Mouse (Mus musculus): Measurements from ENCODE around the gene BC030499.
"Not testable (repeated sequence)": the region's sequence is repeated elsewhere in the genome, so short reads cannot be mapped to it uniquely, and the experiment has no call there.

The BC030499 gene

GRCm38 (mm10) chr11:78290654-78291053 lies at the start of gene BC030499:
Gene BC030499 (plus strand): TSS chr11:78290841.
- DNase-seq, result no peak

DNA sequence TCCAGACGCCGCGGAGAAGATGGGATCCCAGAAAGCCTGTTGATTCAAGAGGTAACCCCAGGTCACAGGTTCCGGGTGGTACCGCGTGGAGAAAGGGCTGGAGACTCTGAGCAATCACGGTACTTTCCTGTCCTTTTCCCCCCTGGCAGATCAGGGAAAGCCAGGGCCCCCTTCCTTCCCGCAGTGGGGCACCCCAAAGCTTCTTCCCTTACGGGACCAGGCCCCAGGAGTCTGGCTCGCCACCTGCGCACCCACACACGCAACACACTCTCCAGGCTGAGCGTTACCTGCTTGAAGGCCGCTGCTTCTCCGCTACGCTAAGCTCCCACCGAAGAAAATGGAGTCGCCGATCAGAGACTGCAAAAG lies 45.4 kb upstream of the BC030499 start:
- DNase-seq, result no peak

GRCm38 (mm10) chr11:78245627-78246317 lies 44.9 kb upstream of the BC030499 start, which contains the start of the genes Sdf2 and Supt6:
Gene Sdf2 (plus strand): TSS chr11:78245746.
Gene Supt6 (minus strand): TSS chr11:78245987.
- peak; percentile 89 to 91 for DNase-seq

GRCm38 (mm10) chr11:78246318-78247011 lies 44.2 kb upstream of the BC030499 start:
- no peak for DNase-seq

- DNase-seq, result no peak
Observed at GRCm38 (mm10) chr11:78247012-78247348, 43.7 kb upstream of the BC030499 start.

DNA sequence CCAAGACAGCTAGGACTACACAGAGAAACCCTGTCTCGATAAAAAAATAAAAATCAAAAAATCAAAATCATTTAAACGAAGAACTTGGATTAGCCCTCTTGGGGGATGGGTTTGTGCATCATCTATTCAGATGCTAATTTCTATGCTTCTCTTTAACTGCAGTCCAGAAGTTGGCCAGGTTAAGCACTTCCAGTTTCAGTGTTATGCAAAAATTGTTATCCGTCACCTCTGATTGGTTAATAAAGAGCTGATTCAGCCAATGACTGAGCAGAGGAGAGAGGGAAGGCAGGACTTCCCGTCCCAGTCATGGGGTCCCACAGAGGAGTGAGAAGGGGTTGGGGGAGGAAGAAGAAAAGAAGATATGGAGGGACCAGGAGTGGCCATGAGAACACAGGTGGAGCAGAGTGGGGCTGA lies 42.9 kb upstream of the BC030499 start:
- no peak for DNase-seq

- DNase-seq, result no peak
Observed at GRCm38 (mm10) chr11:78256618-78257017, 34.0 kb upstream of the BC030499 start.

- no peak for DNase-seq
Observed at GRCm38 (mm10) chr11:78260489-78261258, 30.0 kb upstream of the BC030499 start.

- DNase-seq, result peak; percentile 93 to 98
Observed at GRCm38 (mm10) chr11:78261380-78262352, 29.0 kb upstream of the BC030499 start, which contains the start of gene 2610507B11Rik. Gene 2610507B11Rik (plus strand): TSS chr11:78261752.

DNA sequence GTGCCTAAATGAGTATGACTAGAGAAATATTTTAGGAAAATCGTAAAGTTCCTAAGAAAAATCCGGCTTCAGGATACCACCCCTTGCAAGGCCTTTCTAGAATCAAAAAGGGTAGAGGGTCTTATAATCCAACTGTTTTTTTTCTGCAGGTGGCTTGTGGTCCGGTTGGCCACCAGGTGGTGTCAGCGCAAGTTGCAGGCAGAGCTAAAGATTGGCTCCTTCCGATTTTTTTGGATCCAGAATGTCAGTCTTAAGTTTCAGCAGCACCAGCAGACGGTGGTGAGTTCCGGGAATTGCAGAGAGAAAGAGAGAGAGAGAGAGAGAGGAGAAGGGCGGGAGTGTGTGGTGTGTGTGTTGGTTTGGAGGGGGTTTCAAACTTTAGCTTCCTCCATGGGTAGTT lies 28.1 kb upstream of the BC030499 start:
- DNase-seq, result peak; percentile 35 to 70

GRCm38 (mm10) chr11:78265571-78265970 lies 25.1 kb upstream of the BC030499 start:
- DNase-seq, result no peak

- DNase-seq, result no peak
Observed at GRCm38 (mm10) chr11:78271986-78272385, 18.7 kb upstream of the BC030499 start.

- DNase-seq, result no peak
Observed at GRCm38 (mm10) chr11:78275596-78275995, 15.0 kb upstream of the BC030499 start.

DNA sequence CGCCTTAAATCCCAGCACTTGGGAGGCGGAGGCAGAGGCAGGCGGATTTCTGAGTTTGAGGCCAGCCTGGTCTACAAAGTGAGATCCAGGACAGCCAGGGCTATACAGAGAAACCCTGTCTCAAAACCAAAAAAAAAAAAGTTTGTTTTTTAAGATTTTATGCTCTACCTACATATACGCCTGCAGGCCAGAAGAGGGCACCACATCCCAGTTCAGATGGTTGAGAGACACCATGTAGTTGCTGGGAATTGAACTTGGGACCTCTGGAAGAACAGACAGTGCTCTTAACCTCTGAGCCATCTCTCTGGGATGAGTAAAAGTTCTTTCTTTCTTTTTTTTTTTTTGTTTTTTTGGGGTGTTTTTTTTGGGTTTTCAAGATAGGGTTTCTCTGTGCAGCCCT lies 14.5 kb upstream of the BC030499 start:
- not testable (repeated sequence) for DNase-seq

- no peak for DNase-seq
Observed at GRCm38 (mm10) chr11:78278853-78279252, 11.8 kb upstream of the BC030499 start.

- no peak for DNase-seq
Observed at GRCm38 (mm10) chr11:78279586-78279985, 11.1 kb upstream of the BC030499 start.

- no peak for DNase-seq
Observed at GRCm38 (mm10) chr11:78289146-78289763, 1.4 kb upstream of the BC030499 start.

DNA sequence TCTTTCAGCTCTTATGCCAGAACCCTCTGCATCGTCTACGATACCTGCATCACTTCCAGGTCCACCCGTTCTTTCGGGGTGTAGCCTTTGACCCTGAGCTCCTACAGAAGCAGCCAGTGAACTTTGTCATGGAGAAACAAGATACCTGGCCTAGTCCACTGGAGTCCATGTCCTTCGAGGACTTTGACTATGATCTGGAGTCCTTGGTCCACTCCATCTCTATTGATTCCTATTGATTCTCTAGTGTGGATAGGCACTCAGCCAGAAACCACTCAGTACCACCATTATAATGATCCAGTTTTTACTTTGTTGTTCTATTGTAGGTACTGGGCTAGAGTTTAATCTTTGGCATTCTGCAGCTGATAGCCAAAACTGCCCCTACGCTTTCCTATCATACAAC lies 3.9 kb downstream of the BC030499 start:
- DNase-seq, result no peak

GRCm38 (mm10) chr11:78300917-78301316 lies 10.3 kb downstream of the BC030499 start:
- no peak for DNase-seq

DNA sequence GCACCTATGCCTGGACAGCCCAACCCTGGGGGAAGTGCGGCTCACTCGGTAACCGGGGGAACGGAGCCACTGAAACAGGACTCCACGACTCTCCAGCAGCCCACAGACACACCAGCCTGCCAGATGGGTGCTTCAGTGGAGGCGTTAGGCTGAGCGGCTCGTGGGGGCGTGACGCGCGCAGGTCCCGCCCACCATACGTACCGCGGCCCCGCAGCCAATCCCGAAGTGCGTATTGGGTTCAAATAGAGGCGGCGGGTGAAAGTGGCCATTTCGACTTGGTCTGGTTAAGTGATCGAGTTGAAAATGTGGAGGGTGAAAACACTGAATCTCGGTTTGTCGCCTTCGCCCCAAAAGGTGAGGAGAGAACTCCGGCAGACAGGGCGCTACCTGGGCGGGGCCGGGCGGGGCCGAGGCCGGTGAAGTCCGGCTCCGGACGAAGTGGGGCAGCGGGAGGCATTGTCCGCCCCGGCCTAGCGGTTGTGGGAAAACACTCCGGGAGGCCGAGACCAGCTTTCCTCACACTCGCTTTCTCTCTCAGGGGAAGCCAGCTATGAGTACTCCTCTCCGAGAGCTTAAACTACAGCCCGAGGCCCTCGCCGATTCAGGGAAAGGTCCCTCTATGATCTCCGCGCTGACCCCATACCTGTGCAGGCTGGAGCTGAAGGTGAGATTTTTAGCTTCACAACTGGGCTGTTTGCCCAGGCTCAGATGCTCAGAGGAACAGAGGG lies 10.9 kb downstream of the BC030499 start, which contains the start of gene Spag5:
Spag5 (plus strand) TSS at position 173 of the 728 bp plus-strand sequence.
- DNase-seq, result peak; percentile 87 to 91

DNA sequence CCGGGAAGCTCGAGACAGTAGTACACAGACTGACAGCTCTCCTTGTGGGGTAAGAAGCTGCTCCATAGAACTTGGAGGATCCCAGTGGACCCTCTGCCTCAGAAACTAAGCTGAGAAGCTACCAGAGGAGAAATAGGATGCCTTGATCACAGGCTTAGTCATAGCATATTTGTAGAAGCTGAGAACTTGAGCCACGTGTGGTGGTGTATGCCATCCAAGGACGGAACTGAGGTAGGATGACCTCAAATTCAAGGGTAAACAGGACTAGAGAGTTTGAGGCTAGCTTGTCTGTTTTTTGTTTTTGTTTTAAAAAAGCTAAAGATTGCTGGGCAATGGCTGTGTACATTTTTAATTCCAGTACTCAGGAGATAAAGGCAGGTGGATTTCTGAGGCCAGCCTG lies 14.6 kb downstream of the BC030499 start:
- no peak for DNase-seq

Measured in cerebellum, postnatal 25 days (tissue).